Mouse (Mus musculus) lung, embryonic 14.5 days (tissue): ENCODE results near the gene Ipo9. TPM values are rescaled to one million over a fixed set of nuclear protein-coding genes. Genes with fewer than 3 reads are reported as not detected.

ENCODE experiments used
- ATAC-seq: fragments of 200-750 bp; cut with Nextera tagmentation; 2 replicates; pipeline ENCODE4 v1.8.0; 2017; ENCODE audit warnings: mild to moderate bottlenecking, moderate TSS enrichment, moderate library complexity; ENCODE audit not compliant: insufficient read depth
- DNase-seq: peaks from one replicate; pipeline ENCODE4 v3.0.0-alpha.2; 2015
- H3K27ac ChIP-seq: fragments of 300-500 bp; sonication (generic); 2 replicates; pipeline ENCODE4 v1.5.1; 2014; ENCODE audit warnings: low read depth, mild to moderate bottlenecking, moderate library complexity
- H3K27me3 ChIP-seq: fragments of 300-500 bp; sonication (generic); 2 replicates; pipeline ENCODE4 v1.6.1; 2014; ENCODE audit warnings: low read length, control low read depth; ENCODE audit not compliant: insufficient read depth
- H3K36me3 ChIP-seq: fragments of 300-500 bp; sonication (generic); 2 replicates; pipeline ENCODE4 v1.6.1; 2014; ENCODE audit warnings: control low read depth; ENCODE audit not compliant: insufficient read depth
- H3K4me1 ChIP-seq: fragments of 300-500 bp; sonication (generic); 2 replicates; pipeline ENCODE4 v1.6.1; 2014; ENCODE audit warnings: antibody characterized with exemption, control low read depth; ENCODE audit not compliant: insufficient read depth
- H3K4me2 ChIP-seq: fragments of 300-500 bp; sonication (generic); 2 replicates; pipeline ENCODE4 v1.6.1; 2014; ENCODE audit warnings: mild to moderate bottlenecking
- H3K4me3 ChIP-seq: fragments of 300-500 bp; sonication (generic); 2 replicates; pipeline ENCODE4 v1.5.1; 2014; ENCODE audit warnings: low read depth, low read length
- H3K9ac ChIP-seq: fragments of 300-500 bp; sonication (generic); 2 replicates; pipeline ENCODE4 v1.6.1; 2014
- H3K9me3 ChIP-seq: fragments of 300-500 bp; sonication (generic); 2 replicates; pipeline ENCODE4 v1.6.1; 2016; ENCODE audit warnings: low read depth, low read length, control low read depth
- CTCF ChIP-seq: IDR thresholded peaks from 2 replicates; pipeline ENCODE4 v1.5.1; 2016; ENCODE audit warnings: antibody characterized with exemption, low read depth
- WGBS: fragments of 180-500 bp; shearing (Covaris S2); extraction: QIAGEN DNeasy Blood & Tissue Kit; methylation state at CpG from one replicate; pipeline ENCODE4 v1.1.7; 2014; 5-methylcytosine and 5-hydroxymethylcytosine counted together
- polyA plus RNA-seq: library from polyadenylated mRNA; unstranded; fragments of >200 nt; fragmentation: Nextera tagmentation; extraction: Ambion mirVana; gene quantifications from 2 replicates; pipeline ENCODE4 v1.2.1, GENCODE M21; 2014

The Ipo9 gene
- polyA plus RNA-seq, 1 experiment from 2014 or later, result 158 TPM

GRCm38 (mm10) chr1:135452259-135452658, 22.0 kb upstream of the Ipo9 start:
- no peak for ATAC-seq
- TF ChIP-seq CTCF, result peak; percentile 52
- Histone ChIP-seq H3K9ac (no peak overlapping the region), H3K27ac (no peak overlapping the region), H3K36me3 (peaks cover 81% of the 10 kb centered on the region), H3K4me1 (no peaks in the 10 kb centered on the region), H3K27me3 (no peaks in the 10 kb centered on the region), H3K9me3 (no peaks in the 10 kb centered on the region), H3K4me3 (no peak overlapping the region), H3K4me2 (no peak overlapping the region)
- peak; percentile 47 for DNase-seq
- WGBS, result 71% methylated on average over 10 of the region's 10 CpGs

DNA sequence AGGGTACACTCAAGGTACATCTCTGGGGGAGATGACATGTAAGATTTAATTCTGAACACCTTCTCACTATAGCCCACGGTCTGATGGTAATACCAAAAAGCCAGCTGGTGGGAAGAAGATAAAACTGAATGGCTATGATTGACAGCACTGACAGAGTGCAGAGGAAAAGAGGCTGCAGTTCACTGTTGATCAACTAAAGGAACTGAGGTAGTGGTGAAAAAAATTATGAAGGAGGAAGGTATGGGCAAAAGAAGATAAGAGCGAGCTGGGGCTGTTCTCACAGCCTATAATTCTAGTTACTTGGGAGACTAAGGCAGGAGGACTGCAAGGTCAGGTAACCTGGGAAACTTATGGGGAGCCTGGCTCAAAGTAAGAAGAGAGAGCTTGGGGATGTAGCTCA, 21.1 kb upstream of the Ipo9 start:
- peaks cover 74% of the 10 kb centered on the region for H3K36me3 ChIP-seq
- WGBS, result 85% methylated on average over 2 of the region's 2 CpGs

GRCm38 (mm10) chr1:135449876-135450275, 19.6 kb upstream of the Ipo9 start:
- Histone ChIP-seq H3K27me3 (no peaks in the 10 kb centered on the region), H3K4me3 (no peak overlapping the region), H3K36me3 (peaks cover 61% of the 10 kb centered on the region), H3K4me1 (no peaks in the 10 kb centered on the region), H3K27ac (no peak overlapping the region), H3K9ac (no peak overlapping the region), H3K9me3 (no peaks in the 10 kb centered on the region), H3K4me2 (no peak overlapping the region)
- DNase-seq (no peak), ATAC-seq (no peak)
- WGBS, result 86% methylated on average over 8 of the region's 8 CpGs
- TF ChIP-seq CTCF, result no peak

More for the DNA sequence above, 21.1 kb upstream of the Ipo9 start:
- Histone ChIP-seq H3K9ac (no peak overlapping the region), H3K27me3 (no peaks in the 10 kb centered on the region), H3K4me2 (no peak overlapping the region), H3K4me3 (no peak overlapping the region), H3K4me1 (no peaks in the 10 kb centered on the region), H3K9me3 (no peaks in the 10 kb centered on the region), H3K27ac (no peak overlapping the region)
- DNase-seq (no peak), ATAC-seq (no peak)
- no peak for TF ChIP-seq CTCF

DNA sequence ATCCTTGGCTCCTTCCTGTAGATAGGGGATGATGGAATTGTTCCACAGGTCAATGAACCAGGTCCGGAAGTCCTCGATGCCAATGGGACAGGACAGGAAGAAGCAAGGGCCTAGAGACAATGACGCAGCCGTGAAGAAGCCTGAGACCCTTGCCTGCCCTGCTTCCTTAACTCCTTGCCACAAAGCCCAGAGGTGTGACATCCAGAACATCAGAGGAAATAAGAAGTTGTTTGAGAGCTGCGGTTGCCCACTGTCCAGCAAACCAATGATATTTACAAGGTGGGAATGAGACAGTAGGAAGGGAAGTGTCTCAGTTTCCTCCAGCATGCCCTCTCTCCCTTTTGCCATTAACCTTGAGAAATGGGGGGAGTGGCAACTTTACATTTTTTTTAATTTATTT, 18.6 kb upstream of the Ipo9 start:
- Histone ChIP-seq H3K27me3 (no peaks in the 10 kb centered on the region), H3K27ac (no peak overlapping the region), H3K9me3 (no peaks in the 10 kb centered on the region), H3K36me3 (peaks cover 58% of the 10 kb centered on the region), H3K4me2 (no peak overlapping the region), H3K9ac (no peak overlapping the region), H3K4me1 (no peaks in the 10 kb centered on the region), H3K4me3 (no peak overlapping the region)
- ATAC-seq (no peak), DNase-seq (no peak)
- 92% methylated on average over 5 of the region's 5 CpGs for WGBS
- no peak for TF ChIP-seq CTCF

GRCm38 (mm10) chr1:135443506-135443905, 13.2 kb upstream of the Ipo9 start:
- no peak for TF ChIP-seq CTCF
- H3K36me3 ChIP-seq, result peaks cover 60% of the 10 kb centered on the region
- WGBS, result 86% methylated on average over 12 of the region's 12 CpGs

GRCm38 (mm10) chr1:135441861-135442260, 11.6 kb upstream of the Ipo9 start:
- Histone ChIP-seq H3K9ac (no peak overlapping the region), H3K4me1 (no peaks in the 10 kb centered on the region), H3K4me2 (no peak overlapping the region), H3K4me3 (no peak overlapping the region), H3K36me3 (peaks cover 56% of the 10 kb centered on the region), H3K27me3 (no peaks in the 10 kb centered on the region), H3K27ac (no peak overlapping the region), H3K9me3 (no peaks in the 10 kb centered on the region)
- no peak for TF ChIP-seq CTCF
- ATAC-seq (no peak), DNase-seq (no peak)
- 90% methylated on average over 3 of the region's 3 CpGs for WGBS

More at GRCm38 (mm10) chr1:135443506-135443905, 13.2 kb upstream of the Ipo9 start:
- no peaks in the 10 kb centered on the region for H3K4me1 ChIP-seq
- H3K27me3 ChIP-seq, result no peaks in the 10 kb centered on the region
- ATAC-seq (no peak), DNase-seq (no peak)
- no peak overlapping the region for H3K4me2 ChIP-seq
- H3K27ac ChIP-seq, result no peak overlapping the region
- H3K4me3 ChIP-seq, result no peak overlapping the region
- no peak overlapping the region for H3K9ac ChIP-seq
- H3K9me3 ChIP-seq, result no peaks in the 10 kb centered on the region

- H3K36me3 ChIP-seq, result peaks cover 56% of the 10 kb centered on the region
- H3K27me3 ChIP-seq, result no peaks in the 10 kb centered on the region
- no peak overlapping the region for H3K9ac ChIP-seq
- DNase-seq, result no peak
- no peak for TF ChIP-seq CTCF
- no peaks in the 10 kb centered on the region for H3K9me3 ChIP-seq
- no peak overlapping the region for H3K4me2 ChIP-seq
- H3K4me1 ChIP-seq, result no peaks in the 10 kb centered on the region
- no peak for ATAC-seq
- WGBS, result 87% methylated on average over 6 of the region's 6 CpGs
- H3K27ac ChIP-seq, result no peak overlapping the region
- H3K4me3 ChIP-seq, result no peak overlapping the region
Observed at GRCm38 (mm10) chr1:135440986-135441385, 10.7 kb upstream of the Ipo9 start.

GRCm38 (mm10) chr1:135438801-135439200, 8.5 kb upstream of the Ipo9 start:
- Histone ChIP-seq H3K4me3 (no peak overlapping the region), H3K4me1 (no peaks in the 10 kb centered on the region), H3K4me2 (no peak overlapping the region), H3K9me3 (no peaks in the 10 kb centered on the region), H3K27me3 (no peaks in the 10 kb centered on the region), H3K9ac (no peak overlapping the region), H3K36me3 (peaks cover 47% of the 10 kb centered on the region), H3K27ac (no peak overlapping the region)
- TF ChIP-seq CTCF, result no peak
- 90% methylated on average over 6 of the region's 6 CpGs for WGBS
- ATAC-seq (no peak), DNase-seq (no peak)
